Mouse (Mus musculus): ENCODE measurements around the gene Sesn1.

DNA sequence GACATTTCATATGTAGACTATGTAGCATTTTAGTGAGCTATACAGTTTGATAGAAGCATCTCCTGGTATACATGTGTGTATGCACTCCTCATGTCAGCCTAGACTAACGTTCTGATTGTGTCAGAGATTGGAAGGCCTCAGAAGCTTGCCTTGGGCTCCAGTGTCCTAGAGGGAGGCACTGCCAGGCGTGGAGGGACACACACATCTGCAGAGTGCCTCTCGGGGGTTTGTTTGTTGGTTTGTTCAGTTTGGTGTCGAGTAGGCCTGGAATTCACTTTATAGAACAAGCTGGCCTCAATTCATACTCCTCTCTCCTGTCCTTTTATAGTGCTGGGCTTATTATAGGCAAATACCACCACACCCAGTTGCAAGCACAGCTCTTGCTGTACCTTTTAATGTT is 16.3 kb downstream of the Sesn1 start:
- TF ChIP-seq NRF1 (IDR thresholded peaks at IDR 0.05; ENCODE audit: insufficient read depth, low read depth, low read length, poor library complexity, severe bottlenecking) (no peak), RCOR1 (IDR thresholded peaks at IDR 0.05; ENCODE audit: low read depth, low read length) (no peak), ELF1 (IDR thresholded peaks at IDR 0.05; ENCODE audit: low read depth, low read length) (no peak), CTCF (IDR thresholded peaks at IDR 0.05 in 2 of 3, conservative IDR thresholded peaks at IDR 0.05 in 1 of 3; ENCODE audit: control insufficient read depth in 1 of 3, insufficient read depth in 1 of 3, low read depth in 2 of 3, low read length in 3 of 3, poor library complexity in 1 of 3, severe bottlenecking in 1 of 3) (no peak), USF1 (IDR thresholded peaks at IDR 0.05; ENCODE audit: low read depth, low read length) (no peak), CHD2 (IDR thresholded peaks at IDR 0.05; ENCODE audit: low read length) (no peak)

Data from MEL (cell line).